ENCODE assay signal across 8 mouse cellular contexts in genomic region chr1:133046441-133046931, GRCm38 (mm10). TPM values are rescaled to one million over a fixed set of nuclear protein-coding genes. Genes with fewer than 3 reads are reported as not detected.
A peak's percentile ranks its signal among the peaks of the same experiment; 100 is the strongest.
DNase-seq lines count a peak whose midpoint lies in the region; ATAC-seq and TF ChIP-seq lines count a peak whose summit lies in the region.

No protein-coding gene starts in this region.

- dilution Hi-C loops in CH12.LX (cut with MboI; ENCODE audit: extremely low pct_ligation_motif_present, extremely low pct_unique_long_range_greater_than_20kb, low sequenced_read_pairs): no loop called here

- ATAC-seq in megakaryocyte-erythroid progenitor cell, adult 5-6 weeks (replicated peaks; ENCODE audit: low FRiP score, low TSS enrichment, poor library complexity, severe bottlenecking): peak; percentile 23; the same call in 1 of the 2 replicates
- peak; percentile 62 for ATAC-seq in stomach, embryonic 15.5 days (ENCODE audit: insufficient read depth, low FRiP score, low read depth)

- no peaks in the 10 kb centered on the region for H3K36me3 ChIP-seq in CH12.LX (replicated peaks in 1 of 2; ENCODE audit: control insufficient read depth in 1 of 2, insufficient read depth in 1 of 2, low read length in 1 of 2)
- H3K36me3 ChIP-seq in heart, embryonic 10.5 days: no peaks in the 10 kb centered on the region
- no peaks in the 10 kb centered on the region for H3K36me3 ChIP-seq in stomach, embryonic 15.5 days

- peak; percentile 72 for DNase-seq in 3134 (ENCODE audit: extremely low read depth, insufficient read length, low spot score)
- DNase-seq in CH12.LX (ENCODE audit: extremely low read depth): no peak
- DNase-seq in cerebellum, postnatal 36 days: peak; percentile 29 to 31
- peak; percentile 83 for DNase-seq in heart, embryonic 10.5 days (ENCODE audit: low spot score)
- DNase-seq in kidney, postnatal 14 days: peak; percentile 45
- no peak for DNase-seq in ovary, adult 18-20 months (ENCODE audit: low spot score)

- in situ Hi-C loops in CH12.LX (cut with MboI; ENCODE audit: low pct_ligation_motif_present, low pct_unique_long_range_greater_than_20kb, low sequenced_read_pairs): loop anchor here (25.0 kb wide), 1 partner anchor 316 kb away; the partner anchor contains the start of genes Etnk2 and Ren1

- H3K27me3 ChIP-seq in CH12.LX (replicated peaks): no peaks in the 10 kb centered on the region
- H3K27me3 ChIP-seq in heart, embryonic 10.5 days (ENCODE audit: insufficient read depth, poor library complexity, severe bottlenecking): peaks cover 4% of the 10 kb centered on the region; the same call in 1 of the 2 replicates
- H3K27me3 ChIP-seq in stomach, embryonic 15.5 days (replicated peaks): no peaks in the 10 kb centered on the region

- H3K27ac ChIP-seq in CH12.LX (ENCODE audit: insufficient read depth, low read depth): peak overlapping the region; percentile 51
- peak overlapping the region; percentile 94 for H3K27ac ChIP-seq in heart, embryonic 10.5 days
- H3K27ac ChIP-seq in stomach, embryonic 15.5 days: peak overlapping the region; percentile 84

- peaks cover 11 to 60% of the 10 kb centered on the region in 2 experiments for H3K4me1 ChIP-seq in CH12.LX (ENCODE audit: control insufficient read depth in 1 of 2, insufficient read depth in 2 of 2)
- H3K4me1 ChIP-seq in heart, embryonic 10.5 days: peaks cover 49% of the 10 kb centered on the region
- peaks cover 22% of the 10 kb centered on the region for H3K4me1 ChIP-seq in stomach, embryonic 15.5 days

- no peaks in the 10 kb centered on the region for H3K9me3 ChIP-seq in CH12.LX (replicated peaks; ENCODE audit: low read length)
- no peaks in the 10 kb centered on the region for H3K9me3 ChIP-seq in heart, embryonic 10.5 days
- H3K9me3 ChIP-seq in stomach, embryonic 15.5 days: no peaks in the 10 kb centered on the region

- no peak for TF ChIP-seq POLR2A in CH12.LX (IDR thresholded peaks at IDR 0.05; ENCODE audit: low read depth, low read length)

- peak overlapping the region; percentile 68 to 88 (median 86) for H3K4me3 ChIP-seq in CH12.LX (replicated peaks in 1 of 3; ENCODE audit: low read depth in 2 of 3, low read length in 2 of 3, poor library complexity in 1 of 3)
- peak overlapping the region; percentile 78 for H3K4me3 ChIP-seq in heart, embryonic 10.5 days
- H3K4me3 ChIP-seq in stomach, embryonic 15.5 days (replicated peaks): peak overlapping the region; percentile 58

- peak overlapping the region; percentile 84 for H3K4me2 ChIP-seq in CH12.LX (ENCODE audit: insufficient read depth, low read depth, poor library complexity, severe bottlenecking)
- peak overlapping the region; percentile 87 for H3K4me2 ChIP-seq in stomach, embryonic 15.5 days

- TF ChIP-seq RAD21 in CH12.LX (IDR thresholded peaks at IDR 0.05; ENCODE audit: low read depth, low read length): no peak

- under 1% methylated on average over 40 of the region's 40 CpGs for WGBS in heart, embryonic 10.5 days
- WGBS in stomach, embryonic 15.5 days: under 1% methylated on average over 40 of the region's 40 CpGs

- peaks cover 40% of the 10 kb centered on the region for H3K79me2 ChIP-seq in CH12.LX (replicated peaks; ENCODE audit: control insufficient read depth, extremely low read depth, insufficient read depth, poor library complexity, severe bottlenecking)

- no peak for TF ChIP-seq EP300 in CH12.LX (IDR thresholded peaks at IDR 0.05; ENCODE audit: low read length)

- H3K9ac ChIP-seq in CH12.LX (ENCODE audit: insufficient read depth, low read depth): peak overlapping the region; percentile 80
- peak overlapping the region; percentile 56 for H3K9ac ChIP-seq in stomach, embryonic 15.5 days

- TF ChIP-seq CTCF in CH12.LX (conservative IDR thresholded peaks at IDR 0.05 in 1 of 2, IDR thresholded peaks at IDR 0.05 in 1 of 2; ENCODE audit: low read depth in 2 of 2, low read length in 2 of 2): no peak

TF ChIP-seq in CH12.LX, 34 proteins besides CTCF, POLR2A, EP300 and RAD21:
- 0 out of 2 replicates have a peak, but pooled peaks have one; percentile 13 for TF ChIP-seq TCF12 (IDR thresholded peaks at IDR 0.05; ENCODE audit: low read depth, low read length)
- TF ChIP-seq ELF1 (IDR thresholded peaks at IDR 0.05; ENCODE audit: low read depth, low read length): 0 out of 2 replicates have a peak, but pooled peaks have one; percentile 12
- no peak; the same call in 1 of the 2 replicates for TF ChIP-seq MXI1 (IDR thresholded peaks at IDR 0.05; ENCODE audit: low read depth, low read length)
- TF ChIP-seq MAX (IDR thresholded peaks at IDR 0.05; ENCODE audit: low read length): peak; percentile 8; the same call in 1 of the 2 replicates
- TF ChIP-seq MYC (IDR thresholded peaks at IDR 0.05; ENCODE audit: low read depth, low read length): no peak
- peak; percentile 17; the same call in 1 of the 2 replicates for TF ChIP-seq MEF2A (IDR thresholded peaks at IDR 0.05; ENCODE audit: borderline replicate concordance, low read depth, low read length)
- no peak for TF ChIP-seq E2F4 (IDR thresholded peaks at IDR 0.05; ENCODE audit: insufficient replicate concordance, low read depth, low read length)
- peak; percentile 93; the same call in 1 of the 2 replicates for TF ChIP-seq UBTF (IDR thresholded peaks at IDR 0.05; ENCODE audit: low read depth, low read length)

RNA-seq across cellular contexts. Expression of gene Pik3c2b, which starts 1.0 kb away (rescaled TPM):
- total RNA-seq in CH12.LX (2012; rRNA removed): 15.9 and 16.5 TPM in 2 replicates
- 7.2 and 8.7 TPM in 2 replicates for total RNA-seq in CH12.LX (2014; rRNA removed)
- polyA plus RNA-seq in CH12.LX (2012; ENCODE audit: insufficient read length, low read depth): 9.2 and 12.0 TPM in 2 replicates
- 7.9 and 11.5 TPM in 2 replicates for polyA plus RNA-seq in heart, embryonic 10.5 days (2016; fragmentation: Nextera tagmentation; extraction: Ambion mirVana)
- 3.5 and 4.0 TPM in 2 replicates for total RNA-seq in megakaryocyte-erythroid progenitor cell, adult 5-6 weeks (2014; fragmentation: Nextera tagmentation)
- total RNA-seq in megakaryocyte-erythroid progenitor cell, adult 5-6 weeks (2017): 0.33 and 0.88 TPM in 2 replicates
- polyA plus RNA-seq in stomach, embryonic 15.5 days (2015; fragmentation: Nextera tagmentation; extraction: Ambion mirVana): 8.3 and 10.7 TPM in 2 replicates

RNA-seq across cellular contexts. Expression of gene Mdm4, which starts 16.1 kb away (rescaled TPM):
- total RNA-seq in CH12.LX (2012; rRNA removed) (84.5 and 107 TPM in 2 replicates), CH12.LX (2014; rRNA removed) (66.5 and 68.3 TPM in 2 replicates)
- polyA plus RNA-seq in CH12.LX (2012; ENCODE audit: insufficient read length, low read depth): 78.9 and 79.0 TPM in 2 replicates
- 30.7 and 32.8 TPM in 2 replicates for polyA plus RNA-seq in heart, embryonic 10.5 days (2016; fragmentation: Nextera tagmentation; extraction: Ambion mirVana)
- 126 and 190 TPM in 2 replicates for total RNA-seq in megakaryocyte-erythroid progenitor cell, adult 5-6 weeks (2014; fragmentation: Nextera tagmentation)
- total RNA-seq in megakaryocyte-erythroid progenitor cell, adult 5-6 weeks (2017): 110 and 145 TPM in 2 replicates
- polyA plus RNA-seq in stomach, embryonic 15.5 days (2015; fragmentation: Nextera tagmentation; extraction: Ambion mirVana): 33.3 and 34.9 TPM in 2 replicates

Comparison
In these comparisons a context has a peak if more than half of its experiments do, and no peak if none do; other contexts are left out.
1. DNase-seq: peak in 3134 (single experiment), cerebellum, postnatal 36 days (2 of 2), heart, embryonic 10.5 days (single experiment) and kidney, postnatal 14 days (single experiment); none in CH12.LX (single experiment) and ovary, adult 18-20 months (single experiment).
2. Peak in every context shown above with its lines, with median percentiles within 50 percentile points of each other: H3K27ac ChIP-seq and H3K4me3 ChIP-seq.